Comparison of ENCODE assay signal across 12 mouse cellular contexts in genomic region chr4:130391265-130391664, GRCm38 (mm10). TPM values are rescaled to one million over a fixed set of nuclear protein-coding genes. Genes with fewer than 3 reads are reported as not detected.
DNase-seq lines count a peak whose midpoint lies in the region; ATAC-seq and TF ChIP-seq lines count a peak whose summit lies in the region.
"Had no signal": no experiment of that assay in that cellular context is flagged by ENCODE, and none has a peak within 500 bp of the region (broad histone marks: within the 10 kb centered on the region; RNA-seq: fewer than 3 reads in every experiment).

No protein-coding gene starts in this region.

- H3K9me3 ChIP-seq in heart, postnatal 0 days (replicated peaks; ENCODE audit: control insufficient read depth, low read length) = no peaks in the 10 kb centered on the region
- H3K9me3 ChIP-seq in heart, embryonic 10.5 days = no peaks in the 10 kb centered on the region
- H3K9me3 ChIP-seq in midbrain, postnatal 0 days (ENCODE audit: low read length) = no peaks in the 10 kb centered on the region
- H3K9me3 ChIP-seq: embryonic facial prominence, embryonic 15.5 days; heart, embryonic 12.5 days; lung, embryonic 15.5 days; stomach, embryonic 15.5 days had no signal

- no peak overlapping the region for H3K4me2 ChIP-seq in heart, postnatal 0 days (ENCODE audit: low read depth, low read length)
- H3K4me2 ChIP-seq in midbrain, postnatal 0 days (ENCODE audit: low read depth, low read length, poor library complexity, severe bottlenecking) = no peak overlapping the region
- H3K4me2 ChIP-seq: embryonic facial prominence, embryonic 15.5 days; heart, embryonic 12.5 days; lung, embryonic 15.5 days; stomach, embryonic 15.5 days had no signal

- H3K27ac ChIP-seq in heart, postnatal 0 days (ENCODE audit: low read depth) = no peak overlapping the region
- H3K27ac ChIP-seq in heart, embryonic 10.5 days = no peak overlapping the region
- 0 out of 2 replicates have a peak overlapping the region, but pooled peaks have one; percentile 31 for H3K27ac ChIP-seq in brown adipose tissue, adult 24 weeks (replicated peaks; ENCODE audit: low read depth, low read length)
- no peak overlapping the region for H3K27ac ChIP-seq in midbrain, postnatal 0 days (ENCODE audit: low read depth, low read length)
- H3K27ac ChIP-seq: embryonic facial prominence, embryonic 15.5 days; lung, embryonic 15.5 days; stomach, embryonic 15.5 days had no signal

- no peak; the same call in 1 of the 2 replicates for ATAC-seq in heart, postnatal 0 days (ENCODE audit: insufficient read depth, low read depth)
- no peak for ATAC-seq in midbrain, postnatal 0 days (ENCODE audit: low FRiP score)

- TF ChIP-seq POLR2A in lung, adult 2 months (IDR thresholded peaks at IDR 0.05; ENCODE audit: borderline replicate concordance, extremely low read depth, low read depth, low read length) = no peak

- 68% methylated on average over 3 of the region's 3 CpGs for WGBS in heart, postnatal 0 days
- 70% methylated on average over 3 of the region's 3 CpGs for WGBS in heart, embryonic 10.5 days
- WGBS in lung, adult 2 months = 62% methylated on average over 3 of the region's 3 CpGs
- WGBS in midbrain, postnatal 0 days = 61% methylated on average over 3 of the region's 3 CpGs

- TF ChIP-seq EP300 in heart, postnatal 0 days (IDR thresholded peaks at IDR 0.05; ENCODE audit: low read depth) = no peak

- peak; percentile 40 for TF ChIP-seq CTCF in heart, postnatal 0 days (IDR thresholded peaks at IDR 0.05; ENCODE audit: low read depth)
- peak; percentile 33; the same call in 1 of the 2 replicates for TF ChIP-seq CTCF in lung, adult 2 months (IDR thresholded peaks at IDR 0.05; ENCODE audit: insufficient read depth, low read length)
- peak; percentile 61 for TF ChIP-seq CTCF in midbrain, postnatal 0 days (IDR thresholded peaks at IDR 0.05)

- H3K4me1 ChIP-seq in heart, postnatal 0 days (ENCODE audit: control insufficient read depth, insufficient read depth) = no peaks in the 10 kb centered on the region
- H3K4me1 ChIP-seq in heart, embryonic 10.5 days = no peaks in the 10 kb centered on the region
- H3K4me1 ChIP-seq in lung, adult 2 months (ENCODE audit: control insufficient read depth, insufficient read depth, low read length) = no peaks in the 10 kb centered on the region
- H3K4me1 ChIP-seq in brown adipose tissue, adult 24 weeks (ENCODE audit: control insufficient read depth, insufficient read depth, insufficient read length, low read length) = peaks cover 5% of the 10 kb centered on the region; the same call in 1 of the 2 replicates
- no peaks in the 10 kb centered on the region for H3K4me1 ChIP-seq in midbrain, postnatal 0 days (ENCODE audit: insufficient read depth, low read length)
- H3K4me1 ChIP-seq: embryonic facial prominence, embryonic 15.5 days; lung, embryonic 15.5 days; stomach, embryonic 15.5 days had no signal

- H3K9ac ChIP-seq in heart, postnatal 0 days (replicated peaks; ENCODE audit: low read depth, low read length) = no peak overlapping the region
- no peak overlapping the region for H3K9ac ChIP-seq in midbrain, postnatal 0 days (replicated peaks; ENCODE audit: low read length, poor library complexity, severe bottlenecking)
- H3K9ac ChIP-seq: embryonic facial prominence, embryonic 15.5 days; heart, embryonic 12.5 days; lung, embryonic 15.5 days; stomach, embryonic 15.5 days had no signal

- H3K27me3 ChIP-seq in heart, postnatal 0 days (ENCODE audit: control insufficient read depth, insufficient read depth, low read length) = no peaks in the 10 kb centered on the region
- no peaks in the 10 kb centered on the region for H3K27me3 ChIP-seq in heart, embryonic 10.5 days (ENCODE audit: insufficient read depth, poor library complexity, severe bottlenecking)
- H3K27me3 ChIP-seq in midbrain, postnatal 0 days (ENCODE audit: insufficient read depth, low read length) = no peaks in the 10 kb centered on the region
- H3K27me3 ChIP-seq: embryonic facial prominence, embryonic 15.5 days; heart, embryonic 12.5 days; lung, embryonic 15.5 days; stomach, embryonic 15.5 days had no signal

- peak; percentile 8 for DNase-seq in heart, postnatal 0 days (ENCODE audit: low spot score)
- no peak for DNase-seq in heart, embryonic 10.5 days (ENCODE audit: low spot score)
- no peak for DNase-seq in lung, adult 2 months
- DNase-seq in lung, postnatal 14 days = no peak
- peak; percentile 47 for DNase-seq in midbrain, postnatal 0 days (ENCODE audit: low spot score)
- no peak for DNase-seq in left cerebral cortex, adult 11 months (ENCODE audit: low spot score)
- DNase-seq in thymus, adult 18-20 months = no peak

- no peak overlapping the region for H3K4me3 ChIP-seq in heart, postnatal 0 days (ENCODE audit: low read depth, low read length)
- no peak overlapping the region for H3K4me3 ChIP-seq in heart, embryonic 10.5 days
- H3K4me3 ChIP-seq in lung, adult 2 months (replicated peaks; ENCODE audit: extremely low read depth, low read depth, low read length) = no peak overlapping the region
- H3K4me3 ChIP-seq in brown adipose tissue, adult 24 weeks (ENCODE audit: insufficient read depth, low read depth, low read length) = no peak overlapping the region
- H3K4me3 ChIP-seq in midbrain, postnatal 0 days (ENCODE audit: low read depth, low read length) = no peak overlapping the region
- H3K4me3 ChIP-seq: embryonic facial prominence, embryonic 15.5 days; heart, embryonic 12.5 days; lung, embryonic 15.5 days; stomach, embryonic 15.5 days had no signal

- H3K36me3 ChIP-seq in heart, postnatal 0 days (replicated peaks; ENCODE audit: control insufficient read depth, insufficient read depth, low read length) = peaks cover 34% of the 10 kb centered on the region
- peaks cover 47% of the 10 kb centered on the region for H3K36me3 ChIP-seq in heart, embryonic 10.5 days
- peaks cover 14% of the 10 kb centered on the region; the same call in 1 of the 2 replicates for H3K36me3 ChIP-seq in midbrain, postnatal 0 days (ENCODE audit: insufficient read depth, low read length)

RNA-seq across cellular contexts. Expression of gene Snrnp40, which starts 31.3 kb away (rescaled TPM):
- 36.8 and 39.2 TPM in 2 replicates for total RNA-seq in heart, postnatal 0 days (2014; rRNA removed; ENCODE audit: low replicate concordance)
- 41.2 and 41.4 TPM in 2 replicates for polyA plus RNA-seq in heart, postnatal 0 days (2015; fragmentation: Nextera tagmentation; extraction: Ambion mirVana)
- 114 and 151 TPM in 2 replicates for polyA plus RNA-seq in heart, embryonic 10.5 days (2016; fragmentation: Nextera tagmentation; extraction: Ambion mirVana)
- 18.1 and 26.2 TPM in 2 replicates for polyA plus RNA-seq in lung, adult 2 months (2012; rRNA removed)
- 9.3 and 10.9 TPM in 2 replicates for polyA plus RNA-seq in brown adipose tissue, adult 24 weeks (2012; ENCODE audit: insufficient read depth, insufficient read length, missing spikeins)
- 57.6 and 70.2 TPM in 2 replicates for total RNA-seq in midbrain, postnatal 0 days (2014; rRNA removed)
- polyA plus RNA-seq in midbrain, postnatal 0 days (2015; fragmentation: Nextera tagmentation; extraction: Ambion mirVana) = 75.5 and 76.8 TPM in 2 replicates

RNA-seq across cellular contexts. Expression of gene Zcchc17, which starts 31.5 kb away (rescaled TPM):
- 19.6 and 20.0 TPM in 2 replicates for total RNA-seq in heart, postnatal 0 days (2014; rRNA removed; ENCODE audit: low replicate concordance)
- polyA plus RNA-seq in heart, postnatal 0 days (2015; fragmentation: Nextera tagmentation; extraction: Ambion mirVana) = 39.6 and 46.8 TPM in 2 replicates
- polyA plus RNA-seq in heart, embryonic 10.5 days (2016; fragmentation: Nextera tagmentation; extraction: Ambion mirVana) = 52.7 and 55.3 TPM in 2 replicates
- 17.3 and 18.2 TPM in 2 replicates for polyA plus RNA-seq in lung, adult 2 months (2012; rRNA removed)
- polyA plus RNA-seq in brown adipose tissue, adult 24 weeks (2012; ENCODE audit: insufficient read depth, insufficient read length, missing spikeins) = 31.0 and 36.4 TPM in 2 replicates
- 27.7 and 38.3 TPM in 2 replicates for total RNA-seq in midbrain, postnatal 0 days (2014; rRNA removed)
- 102 TPM in 2 replicates for polyA plus RNA-seq in midbrain, postnatal 0 days (2015; fragmentation: Nextera tagmentation; extraction: Ambion mirVana)

Comparison
In these comparisons a context has a peak if more than half of its experiments do, and no peak if none do; other contexts are left out.
1. DNase-seq: peak in heart, postnatal 0 days (single experiment) and midbrain, postnatal 0 days (single experiment); none in heart, embryonic 10.5 days (single experiment), lung, adult 2 months (single experiment), lung, postnatal 14 days (single experiment), left cerebral cortex, adult 11 months (single experiment) and thymus, adult 18-20 months (0 of 2).
2. Peak in every context shown above with its lines, with median percentiles within 50 percentile points of each other: CTCF ChIP-seq.